Mouse (Mus musculus) hindbrain, postnatal 0 days (tissue): ENCODE results near the gene Ciao2a. TPM values are rescaled to one million over a fixed set of nuclear protein-coding genes. Genes with fewer than 3 reads are reported as not detected.

Experiments used
- ATAC-seq: fragments of 200-750 bp; cut with Nextera tagmentation; 2 replicates; pipeline ENCODE4 v1.8.0; 2017; ENCODE audit warnings: mild to moderate bottlenecking, moderate TSS enrichment, moderate library complexity
- DNase-seq: peaks from one replicate; pipeline ENCODE4 v3.0.0-alpha.2; 2015; ENCODE audit warnings: low spot score
- H3K27ac ChIP-seq: fragments of 300-500 bp; sonication (generic); 2 replicates; pipeline ENCODE4 v1.5.1; 2014; ENCODE audit warnings: mild to moderate bottlenecking
- H3K27me3 ChIP-seq: fragments of 300-500 bp; sonication (generic); 2 replicates; pipeline ENCODE4 v1.6.1; 2014; ENCODE audit warnings: low read length, mixed read lengths; ENCODE audit not compliant: insufficient read depth
- H3K36me3 ChIP-seq: fragments of 300-500 bp; sonication (generic); 2 replicates; pipeline ENCODE4 v1.6.1; 2014; ENCODE audit warnings: low read length, mixed read lengths; ENCODE audit not compliant: insufficient read depth
- H3K4me1 ChIP-seq: fragments of 300-500 bp; sonication (generic); 2 replicates; pipeline ENCODE4 v1.6.1; 2014; ENCODE audit warnings: antibody characterized with exemption, low read length, mixed read lengths; ENCODE audit not compliant: insufficient read depth
- H3K4me2 ChIP-seq: fragments of 300-500 bp; sonication (generic); 2 replicates; pipeline ENCODE4 v1.6.1; 2014; ENCODE audit warnings: low read depth, mild to moderate bottlenecking, low read length, moderate library complexity, mixed read lengths
- H3K4me3 ChIP-seq: fragments of 300-500 bp; sonication (generic); 2 replicates; pipeline ENCODE4 v1.5.1; 2014; ENCODE audit warnings: low read length
- H3K9ac ChIP-seq: fragments of 300-500 bp; sonication (generic); replicated peaks from 2 replicates; pipeline ENCODE4 v1.6.1; 2014; ENCODE audit warnings: mild to moderate bottlenecking, low read length, moderate library complexity, mixed read lengths
- H3K9me3 ChIP-seq: fragments of 300-500 bp; sonication (generic); 2 replicates; pipeline ENCODE4 v1.6.1; 2016; ENCODE audit warnings: low read length, mixed read lengths
- CTCF ChIP-seq: IDR thresholded peaks from 2 replicates; pipeline ENCODE4 v1.5.1; 2016; ENCODE audit warnings: antibody characterized with exemption, control low read depth, low read depth
- WGBS: fragments of 180-500 bp; shearing (Covaris S2); extraction: QIAGEN DNeasy Blood & Tissue Kit; methylation state at CpG from one replicate; pipeline ENCODE4 v1.1.7; 2014; 5-methylcytosine and 5-hydroxymethylcytosine counted together
- polyA plus RNA-seq: library from polyadenylated mRNA; unstranded; fragments of >200 nt; fragmentation: Nextera tagmentation; extraction: Ambion mirVana; gene quantifications from 2 replicates; pipeline ENCODE4 v1.2.1, GENCODE M21; 2015
- total RNA-seq: library from RNA; depleted of rRNA; stranded (reverse); fragments of >200 nt; gene quantifications from 2 replicates; pipeline ENCODE4 v1.2.3, GENCODE M21; 2014; rRNA removed

The Ciao2a gene
- total RNA-seq (25.5 and 29.4 TPM in 2 replicates), polyA plus RNA-seq (77.6 and 84.8 TPM in 2 replicates)

DNA sequence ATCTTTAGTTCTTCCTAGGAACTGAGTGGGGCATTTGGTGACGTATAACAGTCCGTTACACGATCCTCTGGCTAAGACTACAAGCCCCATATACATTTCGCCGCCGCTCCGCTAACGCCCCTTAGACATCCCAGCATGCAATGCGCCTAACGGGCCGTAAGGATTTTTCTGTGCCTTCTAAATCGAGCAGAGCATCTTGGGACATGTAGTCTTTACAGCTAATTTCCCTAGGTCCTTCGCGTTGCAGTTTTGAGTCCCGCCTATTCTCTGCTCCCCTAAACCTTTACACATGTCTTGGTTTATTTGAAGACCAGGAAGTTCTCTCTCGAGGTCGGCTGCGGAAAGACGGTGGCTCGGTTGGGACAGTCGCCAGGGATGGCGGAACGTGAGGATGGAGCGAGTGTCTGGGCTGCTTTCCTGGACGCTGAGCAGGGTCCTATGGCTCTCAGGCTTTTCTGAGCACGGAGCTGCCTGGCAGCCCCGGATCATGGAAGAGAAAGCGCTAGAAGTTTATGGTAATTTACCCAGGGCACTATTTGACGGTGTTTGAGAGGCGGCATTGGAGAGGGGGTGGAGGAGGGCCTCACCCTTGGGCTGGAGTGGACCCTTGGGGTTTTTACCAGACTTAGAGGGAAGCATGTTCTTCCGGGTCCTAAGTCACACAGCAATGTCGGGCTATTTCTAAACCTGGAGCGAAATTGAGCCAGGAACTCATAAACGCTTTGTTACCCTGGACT lies at the start of gene Ciao2a, which contains the start of gene Snx1:
Gene Ciao2a, plus strand, starts transcription at position 156 of the 737 bp plus-strand sequence.
Gene Snx1, minus strand, starts transcription at position 132 of the 737 bp plus-strand sequence.
- peak; percentile 74 for ATAC-seq
- H3K4me2 ChIP-seq: peak within 1 kb of the TSS; percentile 86
- 1% methylated on average over 34 of the region's 34 CpGs for WGBS
- peaks cover 18% of the 10 kb centered on the region for H3K4me1 ChIP-seq
- H3K36me3 ChIP-seq: no peaks in the 10 kb centered on the region
- peak; percentile 98 for DNase-seq
- no peaks in the 10 kb centered on the region for H3K27me3 ChIP-seq
- H3K9me3 ChIP-seq: no peaks in the 10 kb centered on the region
- H3K4me3 ChIP-seq: peak within 1 kb of the TSS; percentile 48
- TF ChIP-seq CTCF: peak; percentile 36
- H3K27ac ChIP-seq: peak within 1 kb of the TSS; percentile 54
- H3K9ac ChIP-seq: peak within 1 kb of the TSS; percentile 50

DNA sequence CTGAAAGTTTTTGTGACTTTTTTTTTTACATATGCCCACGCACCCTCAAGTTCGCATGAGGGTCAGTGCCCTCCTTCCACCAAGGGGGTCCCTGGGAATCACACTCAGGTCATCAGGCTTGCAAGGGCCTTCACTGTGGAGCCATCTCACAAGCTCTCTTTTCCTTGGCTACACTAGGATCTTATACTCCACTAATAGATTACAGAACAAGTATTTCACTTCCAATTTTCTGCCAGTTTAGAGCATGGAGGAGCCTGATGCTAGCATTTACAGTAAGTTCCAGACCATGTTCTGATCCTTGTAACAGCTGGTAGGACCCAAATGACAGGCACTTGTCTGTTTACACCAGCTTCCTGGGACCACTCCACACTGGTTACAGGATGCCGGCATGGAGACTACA lies 48.3 kb upstream of the Ciao2a start:
- H3K9me3 ChIP-seq: no peaks in the 10 kb centered on the region
- no peaks in the 10 kb centered on the region for H3K4me1 ChIP-seq
- no peaks in the 10 kb centered on the region for H3K27me3 ChIP-seq
- DNase-seq (no peak), ATAC-seq (no peak)
- H3K9ac ChIP-seq: 0 out of 2 replicates have a peak overlapping the region, but pooled peaks have one; percentile 3
- H3K4me3 ChIP-seq: no peak overlapping the region
- 71% methylated on average over 3 of the region's 3 CpGs for WGBS
- no peak for TF ChIP-seq CTCF
- peak overlapping the region; percentile 64 for H3K27ac ChIP-seq
- 0 out of 2 replicates have a peak overlapping the region, but pooled peaks have one; percentile 21 for H3K4me2 ChIP-seq
- H3K36me3 ChIP-seq: no peaks in the 10 kb centered on the region

DNA sequence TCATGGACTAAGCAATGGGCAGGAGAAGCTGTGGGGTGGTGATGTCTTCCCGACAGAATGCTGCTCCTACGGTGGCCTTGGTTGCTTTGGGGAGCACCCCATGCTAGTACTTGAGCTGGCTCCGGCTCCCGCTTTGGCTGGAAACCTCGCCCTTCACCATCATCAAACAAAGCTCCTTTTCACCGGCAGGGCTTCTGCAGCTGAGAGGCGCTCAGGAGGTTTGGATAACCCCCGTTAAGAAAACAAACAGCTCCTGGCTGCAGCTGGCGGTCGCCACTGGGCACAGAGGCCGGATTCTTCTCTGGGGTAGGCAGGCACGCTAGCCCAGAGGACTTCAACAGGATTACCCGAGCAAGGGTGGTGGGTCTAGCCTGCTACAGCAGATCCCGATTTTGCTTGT lies 47.9 kb upstream of the Ciao2a start:
- Histone ChIP-seq H3K4me3 (no peak overlapping the region), H3K27ac (peak overlapping the region; percentile 64), H3K9me3 (no peaks in the 10 kb centered on the region), H3K36me3 (no peaks in the 10 kb centered on the region), H3K4me2 (0 out of 2 replicates have a peak overlapping the region, but pooled peaks have one; percentile 21), H3K27me3 (no peaks in the 10 kb centered on the region), H3K9ac (0 out of 2 replicates have a peak overlapping the region, but pooled peaks have one; percentile 3), H3K4me1 (no peaks in the 10 kb centered on the region)
- peak; percentile 67 for ATAC-seq
- peak; percentile 51 for DNase-seq
- WGBS: 13% methylated on average over 14 of the region's 14 CpGs
- peak; percentile 22; the same call in 1 of the 2 replicates for TF ChIP-seq CTCF

DNA sequence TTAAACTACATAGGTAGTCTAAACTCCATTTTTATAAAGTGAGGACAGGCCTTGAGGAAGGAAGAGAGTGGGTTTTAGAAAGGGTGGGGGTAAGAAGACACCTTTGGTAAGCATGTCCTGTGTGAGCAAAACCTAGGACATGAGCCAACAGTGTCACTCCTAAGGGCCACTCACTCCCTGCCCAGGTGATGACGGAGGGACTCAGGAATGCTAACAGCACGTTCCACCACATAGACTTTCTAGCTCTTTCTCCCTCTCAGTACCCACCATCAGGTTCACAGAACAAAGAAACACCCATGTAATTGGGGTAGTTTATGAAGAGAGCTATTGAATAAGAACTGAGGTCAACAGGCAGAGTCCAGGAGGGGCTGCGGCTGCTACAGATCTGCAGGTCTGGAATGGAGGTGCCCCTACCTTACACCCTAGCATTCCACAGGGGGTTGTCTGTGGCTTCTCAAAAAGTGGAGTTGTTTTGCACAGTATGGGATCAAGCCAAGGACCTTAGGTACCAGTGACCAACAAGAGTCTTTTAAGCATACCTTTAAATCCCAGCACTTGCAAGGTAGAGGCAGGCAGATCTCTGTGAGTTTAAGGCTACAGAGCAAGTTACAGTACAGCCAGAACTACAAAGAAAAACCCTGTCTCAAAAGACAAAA lies 45.5 kb upstream of the Ciao2a start:
- H3K27me3 ChIP-seq: no peaks in the 10 kb centered on the region
- ATAC-seq (no peak), DNase-seq (no peak)
- H3K9ac ChIP-seq: no peak overlapping the region
- no peak overlapping the region for H3K4me2 ChIP-seq
- no peak overlapping the region for H3K27ac ChIP-seq
- TF ChIP-seq CTCF: no peak
- no peaks in the 10 kb centered on the region for H3K36me3 ChIP-seq
- H3K9me3 ChIP-seq: no peaks in the 10 kb centered on the region
- H3K4me3 ChIP-seq: no peak overlapping the region
- no peaks in the 10 kb centered on the region for H3K4me1 ChIP-seq
- WGBS: 78% methylated on average over 3 of the region's 3 CpGs

DNA sequence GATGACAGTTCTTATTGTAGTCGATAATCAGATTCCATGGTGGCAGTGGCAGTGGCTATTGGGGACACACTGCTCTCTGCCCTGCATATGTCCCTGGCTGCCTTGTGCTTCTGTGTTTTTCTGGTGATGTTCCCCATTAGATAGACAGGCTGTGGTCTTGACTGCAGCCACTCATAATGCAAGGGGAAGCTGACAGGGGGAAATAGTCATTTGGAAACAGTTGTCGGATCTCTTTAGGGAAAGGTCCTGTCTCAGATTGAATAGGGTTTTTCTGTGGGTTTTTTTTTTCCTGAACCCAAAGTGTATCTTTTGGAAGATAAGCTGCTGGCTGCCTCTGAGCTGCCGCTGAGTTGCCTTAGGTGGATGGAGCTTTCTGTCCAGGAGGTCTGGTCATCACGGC lies 44.4 kb upstream of the Ciao2a start:
- Histone ChIP-seq H3K27me3 (no peaks in the 10 kb centered on the region), H3K9ac (no peak overlapping the region), H3K4me1 (no peaks in the 10 kb centered on the region), H3K9me3 (no peaks in the 10 kb centered on the region), H3K27ac (no peak overlapping the region), H3K4me2 (no peak overlapping the region), H3K36me3 (0 out of 2 replicates have a peak, but pooled peaks cover 2% of the 10 kb centered on the region), H3K4me3 (no peak overlapping the region)
- WGBS: 84% methylated on average over 4 of the region's 4 CpGs
- no peak for DNase-seq
- no peak for ATAC-seq
- no peak for TF ChIP-seq CTCF

DNA sequence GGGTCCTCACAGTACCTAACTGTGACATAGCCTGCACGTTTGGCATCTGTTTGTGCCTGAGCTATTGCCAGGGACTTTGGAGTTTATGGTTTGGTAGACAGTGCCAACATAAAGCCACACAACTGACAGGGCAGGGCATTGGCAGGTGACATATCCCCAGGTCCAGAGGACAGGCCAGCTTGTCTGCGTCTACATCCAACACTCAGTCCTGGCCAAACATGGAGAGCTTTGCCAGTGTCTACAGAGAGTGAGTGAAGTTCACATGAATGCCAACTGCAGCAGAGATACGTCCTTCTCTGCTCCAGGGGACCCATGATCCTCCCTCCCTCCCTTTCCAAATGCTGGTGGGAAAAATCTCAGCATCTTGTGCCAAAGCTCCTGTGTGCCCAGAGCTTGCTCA lies 42.2 kb upstream of the Ciao2a start:
- ATAC-seq (peak; percentile 38; the same call in 1 of the 2 replicates), DNase-seq (peak; percentile 19)
- no peak overlapping the region for H3K9ac ChIP-seq
- no peak overlapping the region for H3K4me3 ChIP-seq
- TF ChIP-seq CTCF: no peak
- H3K27ac ChIP-seq: no peak overlapping the region
- whole genome bisulfite sequencing: 53% methylated on average over 3 of the region's 3 CpGs
- H3K4me2 ChIP-seq: no peak overlapping the region
- H3K4me1 ChIP-seq: no peaks in the 10 kb centered on the region
- peaks cover 21% of the 10 kb centered on the region for H3K36me3 ChIP-seq
- no peaks in the 10 kb centered on the region for H3K9me3 ChIP-seq
- no peaks in the 10 kb centered on the region for H3K27me3 ChIP-seq
